Mouse (Mus musculus): ENCODE measurements around the gene Gm44790. TPM values are rescaled to one million over a fixed set of nuclear protein-coding genes. Genes with fewer than 3 reads are reported as not detected.
A peak's percentile ranks its signal among the peaks of the same experiment; 100 is the strongest.

The Gm44790 gene
- total and polyA plus RNA-seq, 3 experiments: 0.29 to 0.77 TPM; not detected in 1

GRCm38 (mm10) chr6:86382551-86382950, 43.9 kb upstream of the Gm44790 start:
- H3K79me2 ChIP-seq (ENCODE audit: control insufficient read depth, insufficient read depth, low read length, poor library complexity): no peaks in the 10 kb centered on the region; the same call in 1 of the 2 replicates
- H3K9ac ChIP-seq (ENCODE audit: control insufficient read depth, low read depth, low read length, poor library complexity, severe bottlenecking): no peak overlapping the region
- H3K27me3 ChIP-seq (ENCODE audit: control insufficient read depth in 1 of 2, insufficient read depth in 2 of 2, low read length in 2 of 2): no peaks in the 10 kb centered on the region
- no peak for DNase-seq (ENCODE audit: low read depth, low spot score)
- H3K4me3 ChIP-seq (ENCODE audit: control insufficient read depth in 1 of 2, insufficient read depth in 1 of 2, low read depth in 2 of 2, low read length in 2 of 2): no peak overlapping the region
- peaks cover 9 to 18% of the 10 kb centered on the region in 2 experiments for H3K4me1 ChIP-seq (ENCODE audit: control insufficient read depth in 1 of 2, insufficient read depth in 2 of 2, low read length in 2 of 2)
- H3K9me3 ChIP-seq (replicated peaks; ENCODE audit: insufficient read depth, low read length): no peaks in the 10 kb centered on the region
- peaks cover 7 to 19% of the 10 kb centered on the region in 2 experiments for H3K36me3 ChIP-seq (ENCODE audit: control insufficient read depth in 1 of 2, insufficient read depth in 2 of 2, low read length in 2 of 2)
- TF ChIP-seq USF2 (IDR thresholded peaks at IDR 0.05; ENCODE audit: borderline replicate concordance in 1 of 2, insufficient read depth in 1 of 2, low read depth in 1 of 2, low read length in 2 of 2): no peak
- H3K27ac ChIP-seq (ENCODE audit: control insufficient read depth, low read depth, low read length): no peak overlapping the region

- Histone ChIP-seq H3K79me2 (ENCODE audit: control insufficient read depth, insufficient read depth, low read length, poor library complexity) (no peaks in the 10 kb centered on the region; the same call in 1 of the 2 replicates), H3K4me3 (ENCODE audit: control insufficient read depth in 1 of 2, insufficient read depth in 1 of 2, low read depth in 2 of 2, low read length in 2 of 2) (no peak overlapping the region), H3K9me3 (replicated peaks; ENCODE audit: insufficient read depth, low read length) (no peaks in the 10 kb centered on the region), H3K27ac (ENCODE audit: control insufficient read depth, low read depth, low read length) (peak overlapping the region; percentile 12; the same call in 1 of the 2 replicates), H3K9ac (ENCODE audit: control insufficient read depth, low read depth, low read length, poor library complexity, severe bottlenecking) (no peak overlapping the region), H3K4me1 (ENCODE audit: control insufficient read depth in 1 of 2, insufficient read depth in 2 of 2, low read length in 2 of 2) (peaks cover 9 to 18% of the 10 kb centered on the region in 2 experiments), H3K27me3 (ENCODE audit: control insufficient read depth in 1 of 2, insufficient read depth in 2 of 2, low read length in 2 of 2) (no peaks in the 10 kb centered on the region), H3K36me3 (ENCODE audit: control insufficient read depth in 1 of 2, insufficient read depth in 2 of 2, low read length in 2 of 2) (peaks cover 2 to 19% of the 10 kb centered on the region in 2 experiments)
- DNase-seq (ENCODE audit: low read depth, low spot score): no peak
- TF ChIP-seq KAT2A (conservative IDR thresholded peaks at IDR 0.05; ENCODE audit: low read depth, low read length) (no peak), ZNF384 (IDR thresholded peaks at IDR 0.05; ENCODE audit: low read depth, low read length) (no peak), POLR2A (IDR thresholded peaks at IDR 0.05; ENCODE audit: control insufficient read depth in 1 of 2, insufficient read depth in 1 of 2, low read depth in 1 of 2, low read length in 2 of 2, poor library complexity in 1 of 2) (no peak), MXI1 (IDR thresholded peaks at IDR 0.05; ENCODE audit: low read depth, low read length) (no peak), ZC3H11A (IDR thresholded peaks at IDR 0.05; ENCODE audit: low read depth, low read length) (no peak), GATA1 (IDR thresholded peaks at IDR 0.05; ENCODE audit: low read depth, low read length) (no peak), CTCF (IDR thresholded peaks at IDR 0.05 in 2 of 3, conservative IDR thresholded peaks at IDR 0.05 in 1 of 3; ENCODE audit: control insufficient read depth in 1 of 3, insufficient read depth in 1 of 3, low read depth in 2 of 3, low read length in 3 of 3, poor library complexity in 1 of 3, severe bottlenecking in 1 of 3) (no peak), SIN3A (IDR thresholded peaks at IDR 0.05; ENCODE audit: low read length) (no peak), SMC3 (IDR thresholded peaks at IDR 0.05; ENCODE audit: low read depth, low read length) (no peak), POLR2AphosphoS2 (IDR thresholded peaks at IDR 0.05; ENCODE audit: low read length) (no peak), UBTF (IDR thresholded peaks at IDR 0.05; ENCODE audit: borderline replicate concordance, insufficient read depth, low read depth, low read length) (no peak), TAL1 (IDR thresholded peaks at IDR 0.05; ENCODE audit: low read length) (no peak)
These were observed 43.1 kb upstream of the Gm44790 start for GRCm38 (mm10) chr6:86383370-86383769.

DNA sequence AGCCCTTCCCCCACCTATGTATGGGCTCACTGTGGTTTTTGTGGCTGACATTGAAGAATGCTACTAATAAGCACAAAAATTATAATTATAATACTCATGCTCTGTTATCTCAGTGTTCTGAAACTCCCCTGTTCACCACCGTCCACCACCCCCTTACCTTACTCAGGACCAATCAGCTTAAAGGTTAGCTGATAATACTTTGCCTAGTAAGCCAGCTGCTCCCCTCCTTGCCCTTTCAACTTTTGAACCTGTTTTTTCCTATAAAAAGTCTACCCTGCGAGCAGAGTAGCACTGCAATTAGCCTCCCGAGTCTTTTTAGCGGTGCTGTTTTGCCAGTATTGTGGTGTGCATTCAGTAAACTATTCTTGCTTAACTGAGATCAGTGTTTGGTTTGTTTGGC, 41.8 kb upstream of the Gm44790 start:
- peaks cover 2 to 19% of the 10 kb centered on the region in 2 experiments; a peak in 3 of 4 replicates for H3K36me3 ChIP-seq (ENCODE audit: control insufficient read depth in 1 of 2, insufficient read depth in 2 of 2, low read length in 2 of 2)
- H3K27me3 ChIP-seq (ENCODE audit: control insufficient read depth in 1 of 2, insufficient read depth in 2 of 2, low read length in 2 of 2): no peaks in the 10 kb centered on the region
- H3K9ac ChIP-seq (ENCODE audit: control insufficient read depth, low read depth, low read length, poor library complexity, severe bottlenecking): peak overlapping the region; percentile 65
- H3K79me2 ChIP-seq (ENCODE audit: control insufficient read depth, insufficient read depth, low read length, poor library complexity): no peaks in the 10 kb centered on the region; the same call in 1 of the 2 replicates
- DNase-seq (ENCODE audit: low read depth, low spot score): peak; percentile 68
- H3K4me1 ChIP-seq (ENCODE audit: control insufficient read depth in 1 of 2, insufficient read depth in 2 of 2, low read length in 2 of 2): peaks cover 9 to 18% of the 10 kb centered on the region in 2 experiments
- H3K4me3 ChIP-seq (ENCODE audit: control insufficient read depth in 1 of 2, insufficient read depth in 1 of 2, low read depth in 2 of 2, low read length in 2 of 2): peak overlapping the region; percentile 49 to 89
- no peaks in the 10 kb centered on the region for H3K9me3 ChIP-seq (replicated peaks; ENCODE audit: insufficient read depth, low read length)
- peak overlapping the region; percentile 94 for H3K27ac ChIP-seq (ENCODE audit: control insufficient read depth, low read depth, low read length)
- TF ChIP-seq MEF2A (IDR thresholded peaks at IDR 0.05; ENCODE audit: extremely low read depth, insufficient replicate concordance, low read depth, low read length, poor library complexity, severe bottlenecking) (no peak), KAT2A (conservative IDR thresholded peaks at IDR 0.05; ENCODE audit: low read depth, low read length) (no peak), MAFK (IDR thresholded peaks at IDR 0.05; ENCODE audit: borderline replicate concordance, low read depth, low read length) (peak; percentile 34; the same call in 1 of the 2 replicates), ZMIZ1 (IDR thresholded peaks at IDR 0.05; ENCODE audit: low read depth, low read length) (peak; percentile 46; the same call in 1 of the 2 replicates), ZKSCAN1 (IDR thresholded peaks at IDR 0.05; ENCODE audit: low read depth, low read length) (no peak), JUND (IDR thresholded peaks at IDR 0.05; ENCODE audit: low read depth, low read length) (no peak), ETS1 (IDR thresholded peaks at IDR 0.05; ENCODE audit: low read depth, low read length) (peak; percentile 89), GATA1 (IDR thresholded peaks at IDR 0.05; ENCODE audit: low read depth, low read length) (peak; percentile 94), ZNF384 (IDR thresholded peaks at IDR 0.05; ENCODE audit: low read depth, low read length) (no peak), SIN3A (IDR thresholded peaks at IDR 0.05; ENCODE audit: low read length) (peak; percentile 76), USF2 (IDR thresholded peaks at IDR 0.05; ENCODE audit: borderline replicate concordance in 1 of 2, insufficient read depth in 1 of 2, low read depth in 1 of 2, low read length in 2 of 2) (no peak), BHLHE40 (IDR thresholded peaks at IDR 0.05; ENCODE audit: borderline replicate concordance, low read depth, low read length) (no peak), CTCF (IDR thresholded peaks at IDR 0.05 in 2 of 3, conservative IDR thresholded peaks at IDR 0.05 in 1 of 3; ENCODE audit: control insufficient read depth in 1 of 3, insufficient read depth in 1 of 3, low read depth in 2 of 3, low read length in 3 of 3, poor library complexity in 1 of 3, severe bottlenecking in 1 of 3) (no peak), ELF1 (IDR thresholded peaks at IDR 0.05; ENCODE audit: low read depth, low read length) (no peak), MYC (IDR thresholded peaks at IDR 0.05; ENCODE audit: low read depth, low read length) (peak; percentile 47; the same call in 1 of the 2 replicates), TAL1 (IDR thresholded peaks at IDR 0.05; ENCODE audit: low read length) (no peak), NELFE (IDR thresholded peaks at IDR 0.05; ENCODE audit: low read depth, low read length) (no peak; the same call in 1 of the 2 replicates), MXI1 (IDR thresholded peaks at IDR 0.05; ENCODE audit: low read depth, low read length) (no peak), SMC3 (IDR thresholded peaks at IDR 0.05; ENCODE audit: low read depth, low read length) (no peak)
